Mouse (Mus musculus) testis, postnatal 10 days (tissue): ENCODE data around the gene Rdm1.
"Not testable (repeated sequence)": the region's sequence is repeated elsewhere in the genome, so short reads cannot be mapped to it uniquely, and the experiment has no call there.

Experiments
- DNase-seq: peaks from one replicate; pipeline ENCODE4 v3.0.0; 2021; ENCODE audit warnings: low spot score

Gene Rdm1

GRCm38 (mm10) chr11:101626995-101627856 lies at the start of gene Rdm1:
Gene Rdm1 (plus strand): TSS chr11:101627195.
- peak; percentile 89 for DNase-seq

DNA sequence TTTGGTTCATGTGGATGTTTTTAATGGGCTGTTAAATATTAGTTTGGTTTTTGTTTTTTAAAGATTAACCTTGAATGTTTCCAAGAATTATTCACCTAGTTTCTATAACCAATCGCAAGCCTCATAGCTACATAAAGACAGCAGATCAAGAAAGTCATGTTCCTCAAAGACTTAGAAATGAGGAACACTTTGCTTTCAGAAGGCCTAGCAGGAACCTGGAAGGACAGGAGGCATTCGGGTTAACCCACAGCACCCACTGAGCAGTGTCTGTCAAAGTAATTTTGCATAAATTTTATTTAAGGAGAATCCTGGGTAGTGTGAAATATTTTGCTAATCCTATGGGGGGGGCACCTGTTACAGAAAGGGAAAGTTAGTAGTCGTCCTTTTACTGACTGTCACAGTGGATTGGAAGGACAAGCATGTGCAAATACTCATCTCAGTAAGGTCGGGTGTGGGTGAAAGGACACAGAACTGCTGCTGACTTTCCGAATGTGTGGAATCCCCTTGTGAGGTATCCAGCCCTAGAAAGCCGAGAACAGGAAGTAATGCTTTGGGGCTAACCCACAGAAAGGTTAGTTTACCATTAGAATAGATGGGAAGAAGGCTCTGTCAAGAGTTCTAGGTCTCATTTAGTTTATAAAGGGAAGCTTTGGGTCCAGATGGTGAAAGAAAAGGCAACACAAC lies 45.8 kb upstream of the Rdm1 start:
- no peak for DNase-seq

DNA sequence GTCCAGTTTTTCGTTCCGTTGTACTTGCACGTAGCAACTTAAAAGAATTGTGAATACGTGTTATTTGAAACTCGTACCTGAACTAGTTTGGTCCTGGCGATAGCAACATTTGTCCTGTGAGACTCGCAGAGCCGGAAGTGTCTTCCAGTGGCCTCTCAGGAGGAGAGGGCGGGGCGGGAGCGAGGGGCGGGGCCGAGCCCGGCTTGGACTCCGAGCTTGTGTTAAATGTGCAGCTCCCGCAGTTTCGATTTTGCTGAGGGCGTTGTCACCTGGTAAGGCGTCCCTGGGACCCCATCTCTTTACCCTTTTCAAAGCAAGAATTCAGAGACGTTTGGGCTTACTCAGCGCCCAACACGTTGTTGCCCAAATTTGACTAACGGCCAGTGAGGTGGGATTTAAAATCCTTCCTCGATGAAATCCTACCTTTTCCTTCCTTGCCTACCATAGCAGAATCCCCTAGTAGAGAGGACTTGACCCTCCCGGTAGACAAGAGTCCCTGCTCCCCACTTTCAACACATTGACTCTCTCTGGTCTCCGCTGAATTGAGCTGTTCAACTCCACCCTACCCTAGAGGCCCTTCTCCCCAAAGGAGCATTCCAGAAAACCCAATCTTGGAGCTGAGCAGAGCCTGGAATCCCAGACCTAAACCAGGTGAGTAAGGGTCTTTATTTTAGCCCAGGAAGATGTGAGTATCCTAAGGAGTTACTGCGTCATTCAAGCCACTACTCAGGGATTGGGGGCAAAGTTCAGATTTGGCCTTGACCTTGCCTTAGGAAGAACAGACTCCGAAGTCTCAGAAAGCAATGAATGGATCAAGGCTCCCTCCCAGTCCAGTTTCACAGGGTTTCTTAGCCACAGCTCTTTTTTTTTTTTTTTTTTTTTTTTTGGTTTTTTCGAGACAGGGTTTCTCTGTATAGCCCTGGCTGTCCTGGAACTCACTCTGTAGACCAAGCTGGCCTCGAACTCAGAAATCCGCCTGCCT lies 44.6 kb upstream of the Rdm1 start, which contains the start of gene Tmem106a:
Gene Tmem106a, plus strand, starts transcription at position 189 of the 982 bp plus-strand sequence.
- DNase-seq = peak; percentile 79

- no peak for DNase-seq
Measured at GRCm38 (mm10) chr11:101583205-101583604, 43.8 kb upstream of the Rdm1 start.

GRCm38 (mm10) chr11:101585031-101585430 lies 42.0 kb upstream of the Rdm1 start:
- not testable (repeated sequence) for DNase-seq

- no peak for DNase-seq
Measured at GRCm38 (mm10) chr11:101585805-101586204, 41.2 kb upstream of the Rdm1 start.

- DNase-seq = no peak
Measured at GRCm38 (mm10) chr11:101587676-101588075, 39.3 kb upstream of the Rdm1 start.

- DNase-seq = no peak
Measured at GRCm38 (mm10) chr11:101588868-101589267, 38.1 kb upstream of the Rdm1 start.

DNA sequence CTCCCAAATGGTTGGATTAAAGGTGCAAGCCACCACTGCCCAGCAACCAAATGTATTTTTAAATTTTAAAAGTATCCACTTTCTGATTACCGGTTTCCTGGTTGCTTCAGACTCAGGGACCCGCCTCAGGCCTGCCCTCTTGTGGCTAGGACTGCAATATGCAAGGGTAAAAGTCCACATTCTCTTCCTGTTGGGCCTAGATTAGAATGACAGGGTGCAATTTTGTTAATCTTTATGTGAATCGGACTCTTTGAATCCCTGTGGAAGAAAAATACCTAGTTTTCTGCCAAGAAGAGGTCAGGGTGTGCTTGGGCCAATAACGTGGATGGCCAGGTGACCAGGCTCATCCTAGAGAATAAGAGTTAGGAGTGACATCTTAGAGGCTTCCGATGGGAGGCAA lies 37.6 kb upstream of the Rdm1 start:
- DNase-seq = peak; percentile 67

- no peak for DNase-seq
Measured at GRCm38 (mm10) chr11:101589989-101590624, 36.9 kb upstream of the Rdm1 start.

GRCm38 (mm10) chr11:101599156-101599555 lies 27.8 kb upstream of the Rdm1 start, which contains the start of gene Gm11634:
Gene Gm11634 (minus strand): TSS chr11:101599256.
- no peak for DNase-seq

DNA sequence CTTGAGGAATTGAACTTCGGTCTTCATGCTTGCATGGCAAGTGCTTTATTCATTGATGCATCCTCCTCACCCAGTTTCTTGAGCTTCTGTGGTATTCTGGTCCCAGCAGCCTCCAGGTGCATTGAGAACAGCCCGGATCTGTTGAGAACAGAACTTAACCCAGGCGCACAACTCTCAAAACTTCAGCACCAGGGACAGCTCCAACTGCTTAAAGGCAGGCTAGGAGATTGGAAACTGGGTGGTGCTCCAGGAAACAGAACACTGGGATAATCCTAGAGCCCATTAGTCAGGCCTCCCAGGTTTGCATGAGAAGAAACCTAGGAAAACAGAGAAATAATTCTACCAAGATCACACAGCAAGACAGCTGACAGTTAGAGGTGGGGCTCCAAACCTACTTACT lies 24.5 kb upstream of the Rdm1 start:
- peak; percentile 82 for DNase-seq

DNA sequence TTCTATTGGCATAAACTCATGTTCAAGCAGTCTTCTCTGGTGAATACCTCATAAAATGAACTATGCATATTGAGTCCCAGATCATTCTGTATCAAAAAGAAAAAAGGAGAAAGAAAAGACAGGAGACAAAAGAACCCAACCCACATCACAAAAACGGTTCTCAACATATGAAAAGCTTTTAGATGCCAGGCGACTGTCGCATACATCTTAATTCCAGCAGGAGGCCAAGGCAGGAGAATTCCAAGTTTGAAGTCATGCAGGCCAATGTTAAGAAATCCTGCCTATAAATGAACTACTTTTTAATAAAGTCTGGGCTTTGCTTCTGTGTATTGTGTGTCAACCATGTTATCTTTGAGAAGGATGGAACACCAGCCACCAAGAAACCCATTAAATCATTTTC lies 22.9 kb upstream of the Rdm1 start:
- DNase-seq = no peak

DNA sequence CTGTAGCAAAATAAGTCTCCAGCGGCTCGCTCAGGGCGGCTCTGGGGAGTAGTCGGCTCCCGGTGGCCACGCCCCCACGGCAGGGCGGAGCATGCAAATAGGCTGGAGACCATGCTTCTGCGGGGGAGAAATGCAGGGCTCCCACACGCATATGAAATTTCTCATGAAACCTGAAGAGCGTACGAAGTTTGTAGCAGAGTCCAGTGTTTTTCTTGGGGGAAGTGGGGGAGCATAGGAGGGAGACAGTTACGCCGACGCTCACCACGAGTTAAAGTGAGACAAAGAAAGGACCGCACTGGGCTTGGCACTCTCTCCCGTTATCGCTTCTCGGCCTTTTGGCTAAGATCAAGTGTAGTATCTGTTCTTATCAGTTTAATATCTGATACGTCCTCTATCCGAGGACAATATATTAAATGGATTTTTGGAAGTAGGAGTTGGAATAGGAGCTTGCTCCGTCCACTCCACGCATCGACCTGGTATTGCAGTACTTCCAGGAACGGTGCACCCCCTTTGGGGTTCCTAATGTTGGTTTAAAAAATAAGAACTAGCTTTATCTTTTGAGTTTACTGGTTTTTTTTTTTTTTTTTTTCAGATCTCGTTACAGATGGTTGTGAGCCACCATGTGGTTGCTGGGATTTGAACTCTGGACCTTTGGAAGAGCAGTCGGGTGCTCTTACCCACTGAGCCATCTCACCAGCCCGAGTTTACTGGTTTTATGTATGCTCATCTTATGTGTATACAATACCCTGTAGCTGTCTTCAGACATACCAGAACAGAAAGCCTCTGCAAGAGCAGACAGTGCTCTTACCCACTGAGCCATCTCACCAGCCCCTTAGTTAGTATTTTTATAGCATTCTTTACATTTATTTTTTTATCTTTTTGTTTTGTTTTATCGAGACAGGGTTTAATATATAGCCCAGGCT lies 22.2 kb upstream of the Rdm1 start:
- peak; percentile 88 for DNase-seq

DNA sequence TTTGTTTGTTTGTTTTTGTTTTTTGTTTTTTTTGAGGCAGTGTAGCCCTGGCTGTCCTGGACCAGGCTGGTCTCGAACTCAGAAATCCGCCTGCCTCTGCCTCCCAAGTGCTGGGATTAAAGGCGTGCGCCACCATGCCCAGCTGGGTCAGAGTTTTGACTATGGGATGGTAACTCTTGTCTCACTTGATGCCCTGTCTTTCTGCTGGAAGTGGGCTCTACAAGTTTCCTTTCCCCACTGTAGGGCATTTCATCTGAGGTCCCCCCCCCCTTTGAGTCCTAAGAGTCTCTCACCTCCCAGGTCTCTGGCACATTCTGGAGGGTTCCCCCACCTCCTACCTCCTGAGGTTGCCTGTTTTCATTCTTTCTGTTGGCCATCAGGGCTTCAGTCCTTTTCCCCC lies 19.9 kb upstream of the Rdm1 start:
- not testable (repeated sequence) for DNase-seq

DNA sequence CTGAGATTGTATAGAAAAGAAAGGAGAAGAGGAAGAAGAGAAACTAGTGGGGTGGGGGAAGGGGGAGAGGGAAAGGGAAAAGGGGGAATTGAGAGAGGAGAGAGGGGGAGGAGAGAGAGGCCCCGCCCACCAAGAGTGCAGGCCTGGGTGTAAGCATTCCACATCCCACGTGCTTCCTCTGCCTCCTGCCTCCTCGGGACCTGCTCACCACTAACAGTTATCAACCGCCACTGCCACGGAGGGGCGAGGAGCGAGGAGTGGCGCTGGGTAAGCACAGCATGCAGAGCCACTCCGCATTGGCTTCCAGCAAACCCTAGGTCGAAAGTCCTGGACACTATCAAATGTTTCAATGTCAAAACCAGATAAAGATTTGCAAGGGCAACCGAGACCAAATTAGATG lies 16.6 kb upstream of the Rdm1 start:
- no peak for DNase-seq

DNA sequence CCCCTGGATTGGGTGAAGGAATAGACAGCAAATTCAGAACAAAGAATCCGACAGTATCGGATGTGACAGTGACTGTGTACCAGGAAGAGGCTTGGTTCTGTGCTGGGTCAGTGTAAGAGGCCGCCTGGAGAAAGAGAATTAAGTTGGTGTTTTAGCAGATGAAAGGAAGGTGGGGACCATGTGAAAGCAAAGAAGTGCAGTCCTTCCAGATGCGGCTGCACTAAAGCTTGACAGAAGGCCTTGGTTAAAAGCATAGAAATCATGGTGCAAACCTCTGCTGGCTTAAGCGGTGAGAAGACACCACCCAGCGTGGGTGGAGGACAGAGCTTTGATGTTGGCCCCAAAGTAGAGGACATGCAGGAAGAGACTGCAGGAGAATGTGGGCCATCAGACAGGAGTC lies 13.4 kb upstream of the Rdm1 start:
- DNase-seq = no peak

DNA sequence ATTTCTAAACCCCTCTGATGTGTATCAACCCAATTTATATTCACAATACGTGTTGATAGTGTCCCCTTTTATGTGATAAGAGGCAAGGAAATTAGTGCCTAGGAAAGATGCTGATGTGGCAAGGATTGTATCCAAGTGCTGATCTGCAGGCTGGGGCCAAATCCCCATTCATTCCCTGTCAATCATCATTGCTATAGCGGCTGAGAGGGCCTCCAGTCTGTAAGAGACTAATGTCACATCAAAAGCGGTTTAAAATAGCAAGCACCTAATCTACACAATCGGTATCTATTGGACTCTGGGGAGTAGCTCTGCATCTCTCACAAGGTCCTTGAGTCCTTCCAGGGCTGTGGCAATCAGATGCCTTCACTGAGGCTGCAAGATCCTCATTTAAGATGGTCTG lies 12.9 kb upstream of the Rdm1 start:
- DNase-seq = no peak

GRCm38 (mm10) chr11:101615380-101615779 lies 11.6 kb upstream of the Rdm1 start:
- no peak for DNase-seq

DNA sequence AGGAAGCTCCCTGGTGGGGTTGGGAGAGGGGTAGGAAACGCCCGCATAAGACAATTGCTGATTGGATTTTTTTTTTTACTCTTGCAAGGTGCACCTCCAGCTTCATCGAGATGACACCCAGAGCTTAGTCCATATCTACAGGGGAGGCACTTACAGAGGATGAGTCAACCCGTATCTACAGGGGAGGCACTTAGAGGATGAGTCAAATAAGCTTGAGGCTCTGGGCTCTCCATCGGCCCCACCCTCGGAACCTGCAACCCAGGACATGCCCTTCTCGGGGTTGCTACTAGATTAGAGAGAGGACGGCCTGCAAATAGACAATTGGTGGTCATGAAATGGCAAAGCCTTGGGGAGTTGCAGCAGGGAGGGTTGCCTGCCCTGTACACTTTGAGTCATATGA lies 10.9 kb upstream of the Rdm1 start:
- no peak for DNase-seq
